Mouse (Mus musculus) R1 (cell line): ENCODE measurements at regions not wholly inside any gene's neighbourhood (a gene's known extent, or its start where the extent isn't known, plus 50 kb on each side); places are given as distances from the start of the nearest gene placed in this dataset.
A peak's percentile ranks its signal among the peaks of the same experiment; 100 is the strongest.

Source experiments
- DNase-seq: peaks from one replicate; pipeline ENCODE4 v3.0.0-alpha.2; 2018; ENCODE audit warnings: low read depth, low spot score

- DNase-seq, result no peak
Observed at GRCm38 (mm10) chrX:11837566-11837965, 322.6 kb downstream of the Bcor start.

- DNase-seq, result no peak
Observed at GRCm38 (mm10) chrX:11839665-11840245, 320.4 kb downstream of the Bcor start.

- no peak for DNase-seq
Observed at GRCm38 (mm10) chrX:11840319-11841035, 319.7 kb downstream of the Bcor start.

- DNase-seq, result no peak
Observed at GRCm38 (mm10) chrX:11845566-11845965, 314.6 kb downstream of the Bcor start.

GRCm38 (mm10) chrX:11855910-11856309 is 304.2 kb downstream of the Bcor start:
- DNase-seq, result no peak

GRCm38 (mm10) chrX:11859396-11859795 is 300.8 kb downstream of the Bcor start:
- peak; percentile 1 for DNase-seq

GRCm38 (mm10) chrX:11861119-11861708 is 298.9 kb downstream of the Bcor start:
- DNase-seq, result no peak

- peak; percentile 7 for DNase-seq
Observed at GRCm38 (mm10) chrX:11861892-11862291, 298.3 kb downstream of the Bcor start.

GRCm38 (mm10) chrX:11863106-11863505 is 297.0 kb downstream of the Bcor start:
- DNase-seq, result no peak

GRCm38 (mm10) chrX:11873913-11874312 is 286.2 kb downstream of the Bcor start:
- DNase-seq, result no peak

- DNase-seq, result no peak
Observed at GRCm38 (mm10) chrX:11876636-11877035, 283.5 kb downstream of the Bcor start.

- DNase-seq, result no peak
Observed at GRCm38 (mm10) chrX:11878028-11878427, 282.1 kb downstream of the Bcor start.

- DNase-seq, result no peak
Observed at GRCm38 (mm10) chrX:11880972-11881371, 279.2 kb downstream of the Bcor start.

- peak; percentile 44 for DNase-seq
Observed at GRCm38 (mm10) chrX:11883738-11884716, 276.1 kb downstream of the Bcor start.

GRCm38 (mm10) chrX:11892396-11892795 is 267.8 kb downstream of the Bcor start:
- DNase-seq, result no peak

- no peak for DNase-seq
Observed at GRCm38 (mm10) chrX:11893606-11894279, 266.4 kb downstream of the Bcor start.

- no peak for DNase-seq
Observed at GRCm38 (mm10) chrX:11894280-11894662, 265.9 kb downstream of the Bcor start.

GRCm38 (mm10) chrX:11895396-11895795 is 264.8 kb downstream of the Bcor start:
- DNase-seq, result no peak

- DNase-seq, result no peak
Observed at GRCm38 (mm10) chrX:11898280-11898679, 261.9 kb downstream of the Bcor start.

- DNase-seq, result no peak
Observed at GRCm38 (mm10) chrX:11899051-11899450, 261.1 kb downstream of the Bcor start.

- no peak for DNase-seq
Observed at GRCm38 (mm10) chrX:11899914-11900313, 260.2 kb downstream of the Bcor start.
